Mouse (Mus musculus): ENCODE data around the gene Dusp2. TPM values are rescaled to one million over a fixed set of nuclear protein-coding genes. Genes with fewer than 3 reads are reported as not detected.

The Dusp2 gene
- polyA plus RNA-seq, 1 experiment from 2014 or later: 7.2 TPM

DNA sequence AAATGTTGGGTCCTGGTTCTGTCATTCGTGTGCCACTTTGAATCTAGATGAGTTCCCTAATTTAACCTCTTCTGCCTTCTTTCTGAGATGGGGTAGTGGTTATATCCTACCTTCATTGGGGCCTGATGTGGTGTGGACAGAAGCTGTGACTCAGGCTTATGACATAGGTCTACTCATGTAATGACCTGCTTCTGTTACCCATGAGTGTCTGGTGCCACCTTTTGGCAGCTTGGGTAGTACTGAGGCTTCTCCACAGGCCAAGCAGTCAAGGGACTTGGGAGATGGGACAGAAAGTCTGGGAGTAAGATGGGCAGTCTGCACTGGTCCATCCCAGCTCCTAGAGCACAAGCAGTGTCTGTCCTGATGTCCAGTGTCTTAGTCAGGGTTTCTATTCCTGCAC lies 10.4 kb downstream of the Dusp2 start:
- WGBS: 75% methylated on average over 1 of the region's 1 CpGs
- Histone ChIP-seq H3K9ac (no peak overlapping the region), H3K4me1 (replicated peaks) (no peaks in the 10 kb centered on the region), H3K27me3 (peaks cover 25% of the 10 kb centered on the region; the same call in 1 of the 2 replicates), H3K9me3 (no peaks in the 10 kb centered on the region), H3K4me2 (no peak overlapping the region), H3K36me3 (no peaks in the 10 kb centered on the region), H3K27ac (no peak overlapping the region), H3K4me3 (no peak overlapping the region)
- no peak for ATAC-seq (ENCODE audit: low FRiP score)

DNA sequence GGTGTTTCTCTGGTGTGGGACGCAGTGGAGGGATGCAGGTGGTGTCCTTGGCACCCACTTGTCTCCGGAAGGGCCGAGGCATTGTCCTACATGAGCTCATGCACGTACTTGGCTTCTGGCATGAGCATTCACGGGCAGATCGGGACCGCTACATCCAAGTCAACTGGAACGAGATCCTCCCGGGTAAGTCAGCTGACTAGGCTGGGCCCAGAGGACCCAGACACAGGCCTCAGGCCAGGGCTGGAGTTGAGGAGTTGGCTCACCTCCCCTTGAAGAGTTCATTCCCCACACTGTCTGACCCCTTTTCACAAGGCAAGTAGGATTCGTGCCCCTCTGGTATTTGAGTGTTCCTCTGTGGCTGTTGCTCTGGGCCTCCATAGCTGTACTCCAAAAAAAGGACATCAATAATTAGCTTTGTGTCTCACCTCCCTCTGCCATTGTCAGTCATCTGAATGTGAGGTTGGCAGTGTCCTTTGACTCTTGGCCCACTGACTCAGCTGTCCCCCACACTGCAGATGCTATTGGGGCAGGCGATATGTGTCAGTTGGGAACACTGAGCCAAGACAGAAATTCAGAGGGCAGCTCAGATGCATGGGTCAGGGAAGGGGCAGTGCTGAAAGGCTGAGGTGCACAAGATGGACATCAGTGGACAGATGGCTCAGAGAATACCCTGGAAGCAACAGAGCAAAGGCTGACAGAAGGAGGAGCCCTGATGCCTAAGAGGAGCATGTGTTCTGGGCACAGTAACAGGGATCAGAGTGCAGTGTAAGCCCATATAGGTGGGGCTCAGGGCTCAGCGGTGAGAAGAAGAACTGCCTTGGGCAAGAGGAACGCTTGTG lies 11.4 kb downstream of the Dusp2 start:
- no peak for ATAC-seq (ENCODE audit: low FRiP score)
- no peak overlapping the region for H3K4me3 ChIP-seq
- H3K27me3 ChIP-seq: peaks cover 19% of the 10 kb centered on the region; the same call in 1 of the 2 replicates
- H3K4me2 ChIP-seq: no peak overlapping the region
- no peak overlapping the region for H3K27ac ChIP-seq
- H3K9me3 ChIP-seq: no peaks in the 10 kb centered on the region
- WGBS: 80% methylated on average over 13 of the region's 13 CpGs
- H3K9ac ChIP-seq: no peak overlapping the region
- H3K4me1 ChIP-seq (replicated peaks): no peaks in the 10 kb centered on the region
- H3K36me3 ChIP-seq: no peaks in the 10 kb centered on the region

DNA sequence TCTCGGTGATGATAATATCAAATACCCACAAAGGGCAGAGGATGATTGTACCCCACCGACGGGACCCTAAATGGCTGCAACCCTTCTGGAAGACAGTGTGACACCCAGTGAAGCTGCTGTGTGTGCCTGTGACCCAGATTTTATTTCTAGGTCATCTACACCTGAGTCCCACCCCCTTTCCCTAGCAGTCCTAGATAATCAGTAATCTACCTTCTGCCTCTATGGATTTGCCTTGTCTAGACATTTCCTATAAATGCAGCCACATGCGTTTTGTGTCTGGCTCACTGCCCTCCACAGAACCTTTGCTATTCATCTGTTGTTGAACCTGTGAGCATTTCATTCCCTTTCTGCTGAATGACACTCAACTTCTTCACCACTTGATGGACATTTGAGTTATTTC lies 17.9 kb downstream of the Dusp2 start:
- Histone ChIP-seq H3K36me3 (no peaks in the 10 kb centered on the region), H3K4me3 (no peak overlapping the region), H3K9ac (no peak overlapping the region), H3K4me1 (replicated peaks) (no peaks in the 10 kb centered on the region), H3K27ac (no peak overlapping the region), H3K27me3 (peaks cover 30% of the 10 kb centered on the region), H3K9me3 (no peaks in the 10 kb centered on the region), H3K4me2 (no peak overlapping the region)
- WGBS: 87% methylated on average over 4 of the region's 4 CpGs
- ATAC-seq (ENCODE audit: low FRiP score): no peak

DNA sequence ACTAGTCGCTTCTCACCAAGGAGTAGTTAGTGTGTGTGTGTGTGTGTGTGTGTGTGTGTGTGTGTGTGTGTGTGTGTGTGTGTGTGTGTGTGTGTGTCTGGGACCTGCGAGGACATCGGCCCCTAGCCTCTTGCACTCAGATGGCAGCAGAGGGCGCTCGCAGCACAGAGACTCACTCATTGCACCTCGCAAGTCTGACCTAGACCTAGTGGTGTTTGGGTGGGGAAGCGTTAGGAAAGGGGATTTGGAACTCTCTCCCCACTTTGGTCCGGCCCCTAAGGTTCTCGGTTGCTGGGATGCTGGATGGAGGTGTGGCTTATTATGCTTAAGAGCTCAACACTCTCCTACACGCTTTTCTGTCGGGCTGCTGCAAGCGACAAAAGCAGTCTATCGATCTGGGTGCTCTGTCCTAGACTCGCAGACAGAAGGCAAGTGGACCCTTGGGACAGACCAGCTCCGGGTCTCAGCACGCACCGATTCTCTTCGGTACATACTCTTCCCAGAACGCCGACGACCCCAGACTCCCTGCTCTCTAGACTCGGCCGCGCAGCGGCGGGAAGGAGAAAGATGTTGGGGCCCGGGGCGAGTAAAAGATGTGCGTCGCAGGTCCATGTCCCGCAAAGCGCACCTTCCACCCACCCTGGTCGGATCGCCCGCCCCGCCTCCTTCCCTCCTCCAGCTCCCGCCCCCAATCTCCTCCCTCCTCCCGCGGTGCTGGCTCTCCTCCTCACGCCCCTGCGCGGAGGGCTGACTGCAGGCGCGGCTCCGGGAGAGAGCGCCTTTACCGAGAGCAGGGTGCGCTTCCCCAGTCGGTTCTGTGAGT lies 26.7 kb downstream of the Dusp2 start, which contains the start of gene Adra2b:
Gene Adra2b (plus strand): TSS at position 750 of the 823 bp plus-strand sequence.
- no peaks in the 10 kb centered on the region for H3K36me3 ChIP-seq
- ATAC-seq (ENCODE audit: low FRiP score): peak; percentile 79
- peak within 1 kb of the TSS; percentile 45 for H3K4me3 ChIP-seq
- peak within 1 kb of the TSS; percentile 65 for H3K9ac ChIP-seq
- H3K4me1 ChIP-seq (replicated peaks): peaks cover 18% of the 10 kb centered on the region
- H3K9me3 ChIP-seq: no peaks in the 10 kb centered on the region
- peak within 1 kb of the TSS; percentile 75 for H3K4me2 ChIP-seq
- WGBS: 0% methylated on average over 46 of the region's 49 CpGs
- peaks cover 88% of the 10 kb centered on the region for H3K27me3 ChIP-seq
- no peak within 1 kb of the TSS for H3K27ac ChIP-seq

DNA sequence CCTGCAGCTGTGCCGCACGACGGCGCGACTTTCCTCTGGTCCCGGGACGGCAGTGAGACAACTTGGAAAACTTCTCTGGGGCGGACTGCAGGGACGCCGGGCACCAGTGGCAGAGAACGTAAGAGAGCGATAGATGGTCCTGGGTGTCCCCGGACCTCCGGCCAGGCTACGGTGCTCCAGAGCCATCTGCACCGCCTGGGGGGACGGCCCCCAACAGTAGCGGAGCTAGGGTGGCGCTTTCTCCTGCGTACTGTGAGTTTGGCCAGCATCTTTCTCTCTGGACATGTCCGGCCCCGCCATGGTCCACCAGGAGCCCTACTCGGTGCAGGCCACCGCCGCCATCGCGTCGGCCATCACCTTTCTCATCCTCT lies 27.3 kb downstream of the Dusp2 start:
- Histone ChIP-seq H3K4me2 (peak overlapping the region; percentile 75), H3K9me3 (no peaks in the 10 kb centered on the region), H3K27me3 (peaks cover 90% of the 10 kb centered on the region), H3K4me1 (replicated peaks) (peaks cover 18% of the 10 kb centered on the region), H3K4me3 (peak overlapping the region; percentile 45), H3K36me3 (no peaks in the 10 kb centered on the region), H3K9ac (peak overlapping the region; percentile 65), H3K27ac (no peak overlapping the region)
- 1% methylated on average over 28 of the region's 28 CpGs for WGBS
- ATAC-seq (ENCODE audit: low FRiP score): 0 out of 2 replicates have a peak, but pooled peaks have one; percentile 14

DNA sequence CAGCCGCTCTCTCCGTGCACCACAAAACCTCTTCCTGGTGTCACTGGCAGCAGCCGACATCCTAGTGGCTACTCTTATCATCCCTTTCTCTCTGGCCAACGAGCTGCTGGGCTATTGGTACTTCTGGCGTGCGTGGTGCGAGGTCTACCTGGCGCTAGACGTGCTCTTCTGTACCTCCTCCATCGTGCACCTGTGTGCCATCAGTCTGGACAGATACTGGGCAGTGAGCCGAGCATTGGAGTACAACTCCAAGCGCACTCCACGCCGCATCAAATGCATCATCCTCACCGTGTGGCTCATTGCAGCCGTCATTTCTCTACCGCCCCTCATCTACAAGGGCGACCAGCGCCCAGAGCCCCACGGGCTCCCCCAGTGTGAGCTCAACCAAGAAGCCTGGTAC lies 27.7 kb downstream of the Dusp2 start:
- H3K4me1 ChIP-seq (replicated peaks): peaks cover 18% of the 10 kb centered on the region
- no peaks in the 10 kb centered on the region for H3K36me3 ChIP-seq
- ATAC-seq (ENCODE audit: low FRiP score): no peak
- H3K27ac ChIP-seq: no peak overlapping the region
- H3K9ac ChIP-seq: peak overlapping the region; percentile 65
- 4% methylated on average over 20 of the region's 20 CpGs for WGBS
- peak overlapping the region; percentile 45 for H3K4me3 ChIP-seq
- peaks cover 91% of the 10 kb centered on the region for H3K27me3 ChIP-seq
- peak overlapping the region; percentile 75 for H3K4me2 ChIP-seq
- no peaks in the 10 kb centered on the region for H3K9me3 ChIP-seq

DNA sequence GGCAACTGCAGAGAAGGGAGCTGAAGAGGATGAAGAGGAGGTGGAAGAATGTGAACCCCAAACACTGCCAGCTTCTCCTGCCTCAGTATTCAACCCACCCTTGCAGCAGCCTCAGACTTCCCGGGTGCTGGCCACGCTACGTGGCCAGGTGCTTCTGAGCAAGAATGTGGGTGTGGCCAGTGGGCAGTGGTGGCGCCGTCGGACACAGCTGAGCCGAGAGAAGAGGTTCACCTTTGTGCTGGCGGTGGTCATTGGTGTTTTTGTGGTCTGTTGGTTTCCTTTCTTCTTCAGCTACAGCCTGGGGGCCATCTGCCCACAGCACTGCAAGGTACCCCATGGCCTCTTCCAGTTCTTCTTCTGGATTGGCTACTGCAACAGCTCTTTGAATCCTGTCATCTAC lies 28.5 kb downstream of the Dusp2 start:
- H3K27me3 ChIP-seq: peaks cover 88% of the 10 kb centered on the region
- H3K27ac ChIP-seq: no peak overlapping the region
- H3K36me3 ChIP-seq: no peaks in the 10 kb centered on the region
- WGBS: 21% methylated on average over 8 of the region's 8 CpGs
- H3K4me3 ChIP-seq: 0 out of 2 replicates have a peak overlapping the region, but pooled peaks have one; percentile 45
- peaks cover 18% of the 10 kb centered on the region for H3K4me1 ChIP-seq (replicated peaks)
- H3K9me3 ChIP-seq: no peaks in the 10 kb centered on the region
- no peak for ATAC-seq (ENCODE audit: low FRiP score)
- H3K4me2 ChIP-seq: no peak overlapping the region
- H3K9ac ChIP-seq: no peak overlapping the region

DNA sequence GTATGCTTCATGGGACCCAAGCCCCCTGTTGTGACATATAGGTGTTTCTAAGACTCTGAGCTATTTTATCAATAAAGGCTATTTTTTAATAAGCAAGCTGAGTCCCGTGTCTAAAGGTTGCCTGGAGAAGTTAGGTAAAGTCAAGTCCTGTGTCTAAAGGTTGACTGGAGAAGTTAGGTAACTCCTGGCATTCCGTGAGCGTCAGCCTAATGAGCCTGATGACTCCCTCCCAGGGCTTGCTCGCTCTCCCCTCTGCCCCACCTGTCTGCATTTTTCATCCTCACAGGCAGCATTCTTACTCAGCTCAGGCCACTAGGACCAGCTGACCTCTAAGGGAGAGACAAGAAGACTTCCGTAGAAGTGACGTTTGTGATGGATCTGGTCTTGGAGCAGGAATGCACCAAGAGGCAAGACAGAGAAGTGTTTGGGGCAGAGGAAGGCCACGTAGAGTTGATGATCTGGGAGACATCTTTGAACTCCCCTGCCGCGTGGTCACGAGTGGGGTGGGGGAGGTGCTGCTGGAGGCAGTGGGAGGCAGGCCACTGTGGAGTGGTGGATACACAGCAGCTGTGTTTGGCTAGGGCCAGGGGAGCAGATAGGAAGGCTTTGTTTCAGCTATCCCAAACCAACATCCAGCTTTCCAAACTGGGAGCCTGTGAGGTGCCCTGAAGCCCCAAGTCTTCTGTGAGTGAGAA lies 31.3 kb downstream of the Dusp2 start:
- Histone ChIP-seq H3K4me1 (replicated peaks) (peaks cover 25% of the 10 kb centered on the region), H3K4me2 (no peak overlapping the region), H3K9me3 (no peaks in the 10 kb centered on the region), H3K27me3 (peaks cover 62% of the 10 kb centered on the region), H3K4me3 (no peak overlapping the region), H3K27ac (no peak overlapping the region), H3K9ac (no peak overlapping the region), H3K36me3 (no peaks in the 10 kb centered on the region)
- 70% methylated on average over 10 of the region's 10 CpGs for WGBS
- no peak for ATAC-seq (ENCODE audit: low FRiP score)

DNA sequence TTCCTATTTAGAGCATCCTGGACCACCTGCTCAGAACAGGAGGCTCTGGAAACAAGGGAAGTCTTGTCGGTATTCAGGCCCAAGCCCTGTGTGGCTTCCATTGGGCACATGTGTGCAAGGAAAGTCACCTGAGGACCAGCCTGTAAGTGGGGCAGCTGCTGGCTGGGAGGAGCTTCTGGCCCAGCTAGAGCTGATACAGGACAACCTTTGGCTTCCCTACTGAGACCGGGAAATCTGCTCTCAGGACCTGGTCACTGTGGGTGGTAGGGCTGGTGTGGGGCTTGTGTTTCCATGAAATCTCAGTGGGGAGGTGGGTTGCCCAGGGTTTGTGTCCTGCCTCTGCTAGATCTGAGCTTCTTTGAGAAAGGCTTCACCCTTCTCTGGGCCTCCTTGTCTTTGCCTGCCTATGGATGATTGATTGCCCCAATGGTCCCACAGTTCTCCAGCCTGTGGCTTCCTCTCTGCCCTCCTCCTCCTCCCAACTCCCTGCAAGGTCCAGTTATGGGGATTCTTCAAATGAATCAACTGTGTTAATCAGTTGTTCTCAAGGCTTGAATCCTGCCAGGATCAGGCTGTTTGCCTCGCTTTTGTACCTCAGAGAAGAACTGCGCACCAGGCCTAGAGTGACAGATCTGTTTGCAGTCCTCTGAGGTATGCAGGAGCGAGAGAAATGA lies 33.9 kb downstream of the Dusp2 start:
- ATAC-seq (ENCODE audit: low FRiP score): no peak
- H3K36me3 ChIP-seq: no peaks in the 10 kb centered on the region
- H3K4me1 ChIP-seq (replicated peaks): 0 out of 2 replicates have a peak, but pooled peaks cover 8% of the 10 kb centered on the region
- no peak overlapping the region for H3K4me3 ChIP-seq
- H3K27me3 ChIP-seq: peaks cover 39% of the 10 kb centered on the region
- H3K4me2 ChIP-seq: no peak overlapping the region
- H3K27ac ChIP-seq: no peak overlapping the region
- H3K9me3 ChIP-seq: no peaks in the 10 kb centered on the region
- no peak overlapping the region for H3K9ac ChIP-seq
- 59% methylated on average over 5 of the region's 5 CpGs for WGBS

DNA sequence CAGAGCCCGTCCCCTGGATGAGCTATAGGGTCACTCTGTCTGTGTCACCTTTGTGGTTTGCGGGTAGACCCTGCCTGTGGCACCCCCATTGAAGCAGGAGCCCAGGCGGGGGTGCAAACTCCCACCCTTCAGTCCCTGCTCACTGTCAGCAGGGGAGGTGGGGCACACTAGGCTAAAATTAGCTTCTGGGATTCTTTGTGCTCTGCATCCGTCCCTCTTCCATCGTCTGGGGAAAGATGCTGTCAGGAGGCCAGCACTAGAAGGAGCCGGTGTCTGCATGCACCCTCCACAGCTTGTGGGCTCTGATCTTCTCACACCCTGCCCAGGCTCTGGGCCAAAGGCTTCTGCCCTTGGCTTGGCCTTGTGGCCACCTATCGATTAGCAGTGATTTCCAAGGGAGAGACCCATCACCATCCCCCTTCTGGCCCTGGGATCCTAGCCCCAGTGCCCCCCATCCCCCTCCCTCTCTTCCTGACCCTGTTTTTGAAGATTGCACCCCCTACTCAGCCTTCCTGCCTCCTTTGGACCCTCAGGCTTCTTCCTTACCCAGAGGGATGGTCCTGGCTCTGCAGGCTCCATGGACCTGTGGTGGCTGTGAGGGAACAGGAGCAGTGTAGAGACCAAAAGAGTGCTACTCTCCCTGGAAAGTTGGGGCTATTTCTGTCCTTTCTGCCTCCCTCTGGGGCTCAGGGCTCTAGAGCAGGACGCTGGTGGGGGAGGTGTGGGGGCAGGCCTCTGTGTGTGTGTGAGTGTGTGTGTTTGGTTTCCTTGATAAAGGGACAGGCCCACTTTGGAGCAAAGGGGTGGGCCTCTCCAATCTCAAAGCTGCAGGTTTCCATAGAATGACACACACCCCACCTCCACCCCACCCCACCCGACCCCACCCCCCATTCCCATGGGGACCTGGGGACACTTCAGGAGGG lies 34.9 kb downstream of the Dusp2 start:
- H3K4me3 ChIP-seq: no peak overlapping the region
- 49% methylated on average over 9 of the region's 9 CpGs for WGBS
- no peaks in the 10 kb centered on the region for H3K36me3 ChIP-seq
- H3K9me3 ChIP-seq: no peaks in the 10 kb centered on the region
- 0 out of 2 replicates have a peak, but pooled peaks cover 8% of the 10 kb centered on the region for H3K4me1 ChIP-seq (replicated peaks)
- H3K9ac ChIP-seq: no peak overlapping the region; the same call in 1 of the 2 replicates
- H3K4me2 ChIP-seq: no peak overlapping the region
- H3K27ac ChIP-seq: no peak overlapping the region
- peaks cover 29% of the 10 kb centered on the region for H3K27me3 ChIP-seq
- ATAC-seq (ENCODE audit: low FRiP score): peak; percentile 16; the same call in 1 of the 2 replicates

DNA sequence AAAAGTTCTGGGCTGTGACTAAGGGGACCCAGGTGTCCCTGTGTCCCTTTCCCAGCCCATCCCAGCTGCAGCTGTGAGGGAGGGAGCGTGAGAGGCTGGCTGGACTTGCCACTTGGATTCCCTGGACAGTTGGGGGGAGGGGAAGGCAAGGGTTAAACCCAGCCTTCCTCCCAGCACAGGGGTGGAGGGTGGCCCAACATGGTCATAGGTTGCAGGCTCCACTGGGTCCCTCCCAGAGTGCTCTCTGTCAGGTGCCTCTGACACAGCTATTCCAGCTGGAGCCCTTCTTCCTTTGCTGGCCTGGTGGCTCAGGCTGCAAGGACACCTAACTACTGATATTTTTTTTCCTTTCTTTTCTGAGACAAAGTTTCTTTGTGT lies 35.5 kb downstream of the Dusp2 start:
- H3K27ac ChIP-seq: no peak overlapping the region
- H3K9ac ChIP-seq: no peak overlapping the region
- WGBS: 73% methylated on average over 1 of the region's 1 CpGs
- no peaks in the 10 kb centered on the region for H3K36me3 ChIP-seq
- no peak overlapping the region for H3K4me2 ChIP-seq
- no peaks in the 10 kb centered on the region for H3K9me3 ChIP-seq
- H3K4me1 ChIP-seq (replicated peaks): 0 out of 2 replicates have a peak, but pooled peaks cover 8% of the 10 kb centered on the region
- ATAC-seq (ENCODE audit: low FRiP score): 0 out of 2 replicates have a peak, but pooled peaks have one; percentile 34
- H3K27me3 ChIP-seq: peaks cover 22% of the 10 kb centered on the region
- no peak overlapping the region for H3K4me3 ChIP-seq

Measured in hindbrain, embryonic 13.5 days (tissue).